Mouse (Mus musculus) megakaryocyte, embryonic 14.5 days (primary cell): ENCODE measurements around the gene Cfap161. TPM values are rescaled to one million over a fixed set of nuclear protein-coding genes. Genes with fewer than 3 reads are reported as not detected.
A peak's percentile ranks its signal among the peaks of the same experiment; 100 is the strongest.

ENCODE experiments used
- H3K27me3 ChIP-seq: replicated peaks from 2 replicates; pipeline ENCODE3; 2012; ENCODE audit warnings: inconsistent platforms
- H3K36me3 ChIP-seq: replicated peaks from 2 replicates; pipeline ENCODE3; 2012; ENCODE audit warnings: low read length, inconsistent platforms, mixed read lengths
- H3K4me1 ChIP-seq: 2 replicates; pipeline ENCODE4 v1.6.1; 2012; ENCODE audit warnings: inconsistent platforms
- H3K4me3 ChIP-seq: replicated peaks from 2 replicates; pipeline ENCODE3; 2012; ENCODE audit warnings: moderate library complexity, mild to moderate bottlenecking, inconsistent platforms
- H3K9me3 ChIP-seq: 2 replicates; pipeline ENCODE4 v1.6.1; 2012; ENCODE audit warnings: inconsistent platforms
- FLI1 ChIP-seq: IDR thresholded peaks from 2 replicates; pipeline ENCODE4 v1.6.1; 2012; ENCODE audit warnings: low read length, inconsistent platforms, mixed read lengths
- GATA1 ChIP-seq: IDR thresholded peaks from 3 replicates; pipeline ENCODE4 v1.6.1; 2012; ENCODE audit warnings: mixed read lengths, low read length, inconsistent platforms, borderline replicate concordance
- polyA plus RNA-seq: library from polyadenylated mRNA; stranded (reverse); fragments of >175 nt; gene quantifications from 2 replicates; pipeline ENCODE4 v1.2.3, GENCODE M21; 2012; ENCODE audit warnings: low replicate concordance; ENCODE audit not compliant: insufficient read depth

Cfap161 gene
- polyA plus RNA-seq, 1 experiment, result not detected

DNA sequence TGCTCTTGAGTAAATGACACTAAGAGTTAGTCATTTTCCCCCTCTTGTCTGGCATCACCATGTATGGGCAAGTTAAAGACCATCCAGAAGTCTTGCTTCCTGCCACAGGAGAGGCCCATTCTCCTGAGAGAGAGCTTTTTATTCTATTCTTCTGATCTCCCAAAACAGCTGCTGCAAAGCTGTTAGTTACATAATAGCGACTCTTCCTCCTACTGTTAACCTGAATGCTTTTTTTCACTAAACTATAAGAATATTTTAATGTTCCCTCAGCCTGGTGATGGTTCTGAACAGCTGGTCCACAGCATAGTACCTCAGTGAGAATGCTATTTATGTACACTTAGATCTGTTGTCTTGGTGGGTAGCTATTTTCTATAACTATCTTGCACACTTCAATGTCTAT is 21.0 kb upstream of the Cfap161 start:
- TF ChIP-seq FLI1 (no peak), GATA1 (no peak)

GRCm38 (mm10) chr7:83813993-83814392 is 19.3 kb upstream of the Cfap161 start:
- TF ChIP-seq GATA1 (no peak), FLI1 (no peak)
- Histone ChIP-seq H3K4me1 (peaks cover 38% of the 10 kb centered on the region), H3K36me3 (no peaks in the 10 kb centered on the region), H3K4me3 (peak overlapping the region; percentile 4), H3K9me3 (peaks cover 11% of the 10 kb centered on the region), H3K27me3 (peaks cover 2% of the 10 kb centered on the region)

More for the DNA sequence above, 21.0 kb upstream of the Cfap161 start:
- peaks cover 2% of the 10 kb centered on the region for H3K27me3 ChIP-seq
- H3K4me1 ChIP-seq, result peaks cover 21% of the 10 kb centered on the region
- no peak overlapping the region for H3K4me3 ChIP-seq
- H3K9me3 ChIP-seq, result peaks cover 11% of the 10 kb centered on the region
- no peaks in the 10 kb centered on the region for H3K36me3 ChIP-seq

GRCm38 (mm10) chr7:83813465-83813864 is 18.8 kb upstream of the Cfap161 start:
- TF ChIP-seq FLI1 (no peak), GATA1 (no peak)
- Histone ChIP-seq H3K36me3 (no peaks in the 10 kb centered on the region), H3K27me3 (peaks cover 2% of the 10 kb centered on the region)

GRCm38 (mm10) chr7:83813016-83813415 is 18.3 kb upstream of the Cfap161 start:
- no peaks in the 10 kb centered on the region for H3K36me3 ChIP-seq
- H3K4me1 ChIP-seq, result peaks cover 39% of the 10 kb centered on the region
- H3K27me3 ChIP-seq, result peaks cover 2% of the 10 kb centered on the region
- no peak overlapping the region for H3K4me3 ChIP-seq
- peaks cover 11% of the 10 kb centered on the region for H3K9me3 ChIP-seq
- TF ChIP-seq GATA1 (no peak), FLI1 (no peak)

More at GRCm38 (mm10) chr7:83813465-83813864, 18.8 kb upstream of the Cfap161 start:
- peak overlapping the region; percentile 7 for H3K4me3 ChIP-seq
- peaks cover 39% of the 10 kb centered on the region for H3K4me1 ChIP-seq
- peaks cover 11% of the 10 kb centered on the region for H3K9me3 ChIP-seq

DNA sequence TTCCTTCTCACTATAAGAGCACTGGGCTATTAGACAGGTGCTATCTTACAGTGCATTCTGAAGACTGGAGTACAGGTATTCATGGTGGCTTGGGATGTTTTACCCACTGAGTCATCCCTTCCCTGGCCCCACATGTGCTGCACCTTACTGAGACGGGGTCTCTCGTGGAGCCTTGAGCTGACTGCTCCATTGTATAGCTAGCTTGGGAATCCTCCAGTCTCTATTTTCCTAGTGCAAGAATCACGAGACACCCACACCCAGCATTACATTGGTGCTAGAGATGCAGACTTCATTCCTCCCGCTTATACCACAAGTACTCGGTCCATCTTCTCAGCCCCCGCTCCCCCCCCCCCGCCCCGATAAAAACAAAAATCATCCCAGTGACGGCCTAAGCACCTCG is 17.9 kb upstream of the Cfap161 start:
- no peaks in the 10 kb centered on the region for H3K36me3 ChIP-seq
- H3K4me1 ChIP-seq, result peaks cover 39% of the 10 kb centered on the region
- H3K27me3 ChIP-seq, result peaks cover 1% of the 10 kb centered on the region
- no peak overlapping the region for H3K4me3 ChIP-seq
- TF ChIP-seq FLI1 (no peak), GATA1 (no peak)
- H3K9me3 ChIP-seq, result peaks cover 11% of the 10 kb centered on the region

DNA sequence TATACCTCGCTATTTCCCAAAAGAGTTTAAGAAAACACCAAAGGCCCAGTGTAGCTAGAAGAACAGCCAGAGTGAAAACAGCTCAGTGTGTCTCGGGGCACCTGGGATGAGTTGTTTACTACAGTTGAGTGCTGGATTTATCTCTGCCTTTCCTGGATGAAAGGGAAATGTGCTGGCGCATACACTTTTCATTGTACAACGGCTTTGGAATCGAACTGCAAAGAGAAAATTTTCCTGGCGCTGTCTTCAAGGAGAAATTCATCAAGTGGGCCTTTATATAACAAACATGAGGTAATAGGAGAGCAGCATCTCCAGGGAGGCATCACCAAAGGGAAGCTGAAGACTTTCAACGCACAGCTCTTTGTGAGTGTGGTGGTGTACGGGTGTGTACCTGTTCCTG is 17.2 kb upstream of the Cfap161 start:
- H3K9me3 ChIP-seq, result peaks cover 10% of the 10 kb centered on the region
- H3K4me1 ChIP-seq, result peaks cover 39% of the 10 kb centered on the region
- H3K27me3 ChIP-seq, result no peaks in the 10 kb centered on the region
- no peaks in the 10 kb centered on the region for H3K36me3 ChIP-seq
- TF ChIP-seq FLI1 (no peak), GATA1 (no peak)
- no peak overlapping the region for H3K4me3 ChIP-seq

- Histone ChIP-seq H3K27me3 (no peaks in the 10 kb centered on the region), H3K9me3 (peaks cover 5% of the 10 kb centered on the region), H3K4me1 (peaks cover 39% of the 10 kb centered on the region), H3K36me3 (no peaks in the 10 kb centered on the region), H3K4me3 (no peak overlapping the region)
- TF ChIP-seq GATA1 (no peak), FLI1 (no peak)
Measured at GRCm38 (mm10) chr7:83811461-83811860, 16.8 kb upstream of the Cfap161 start.

- TF ChIP-seq FLI1 (no peak), GATA1 (no peak)
- Histone ChIP-seq H3K36me3 (no peaks in the 10 kb centered on the region), H3K4me3 (no peak overlapping the region), H3K9me3 (no peaks in the 10 kb centered on the region), H3K27me3 (no peaks in the 10 kb centered on the region), H3K4me1 (peaks cover 39% of the 10 kb centered on the region)
Measured at GRCm38 (mm10) chr7:83810141-83811100, 15.7 kb upstream of the Cfap161 start.

- TF ChIP-seq FLI1, result no peak
- TF ChIP-seq GATA1, result no peak
- H3K4me1 ChIP-seq, result peaks cover 39% of the 10 kb centered on the region
- H3K9me3 ChIP-seq, result no peaks in the 10 kb centered on the region
- no peak overlapping the region for H3K4me3 ChIP-seq
- no peaks in the 10 kb centered on the region for H3K27me3 ChIP-seq
- no peaks in the 10 kb centered on the region for H3K36me3 ChIP-seq
Measured at GRCm38 (mm10) chr7:83809715-83810114, 15.0 kb upstream of the Cfap161 start.

DNA sequence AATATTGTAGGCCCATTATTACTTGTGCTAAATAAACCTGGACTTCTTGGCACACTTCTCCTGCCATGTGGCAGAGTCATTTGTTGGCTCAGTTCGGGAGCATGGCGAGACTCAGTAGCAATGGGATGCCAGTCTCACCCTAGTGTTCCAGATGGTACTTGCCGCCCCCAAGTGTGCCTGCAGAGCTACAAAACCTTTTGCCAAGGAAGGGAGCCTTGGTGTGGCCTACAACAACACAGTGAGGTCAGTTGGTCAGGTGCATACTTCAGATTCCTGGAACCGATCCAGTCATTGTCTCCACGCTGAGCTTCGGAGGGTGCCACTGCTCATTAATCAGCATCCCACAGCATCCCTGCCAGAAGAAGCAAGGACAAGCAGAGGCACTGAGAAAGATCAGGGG is 14.4 kb upstream of the Cfap161 start:
- TF ChIP-seq FLI1 (no peak), GATA1 (no peak)
- Histone ChIP-seq H3K4me1 (peaks cover 34% of the 10 kb centered on the region), H3K36me3 (no peaks in the 10 kb centered on the region), H3K4me3 (no peak overlapping the region), H3K9me3 (no peaks in the 10 kb centered on the region), H3K27me3 (no peaks in the 10 kb centered on the region)
